Mouse (Mus musculus) embryonic facial prominence, embryonic 12.5 days (tissue): ENCODE data around the gene Pnpt1. TPM values are rescaled to one million over a fixed set of nuclear protein-coding genes. Genes with fewer than 3 reads are reported as not detected.

ENCODE experiments used
- ATAC-seq: fragments of 200-750 bp; cut with Nextera tagmentation; 2 replicates; pipeline ENCODE4 v1.8.0; 2017; ENCODE audit not compliant: insufficient number of reproducible peaks, insufficient read depth, low FRiP score, low TSS enrichment
- H3K27ac ChIP-seq: fragments of 300-500 bp; sonication (generic); 2 replicates; pipeline ENCODE4 v1.5.1; 2016; ENCODE audit warnings: mild to moderate bottlenecking
- H3K27me3 ChIP-seq: fragments of 300-500 bp; sonication (generic); 2 replicates; pipeline ENCODE4 v1.6.1; 2016; ENCODE audit warnings: mild to moderate bottlenecking, moderate library complexity
- H3K36me3 ChIP-seq: fragments of 300-500 bp; sonication (generic); 2 replicates; pipeline ENCODE4 v1.6.1; 2016; ENCODE audit warnings: mild to moderate bottlenecking
- H3K4me1 ChIP-seq: fragments of 300-500 bp; sonication (generic); 2 replicates; pipeline ENCODE4 v1.6.1; 2016
- H3K4me2 ChIP-seq: fragments of 300-500 bp; sonication (generic); replicated peaks from 2 replicates; pipeline ENCODE4 v1.6.1; 2016; ENCODE audit warnings: mild to moderate bottlenecking, moderate library complexity
- H3K4me3 ChIP-seq: fragments of 300-500 bp; sonication (generic); 2 replicates; pipeline ENCODE4 v1.5.1; 2016; ENCODE audit warnings: mild to moderate bottlenecking
- H3K9ac ChIP-seq: fragments of 300-500 bp; sonication (generic); 2 replicates; pipeline ENCODE4 v1.6.1; 2016; ENCODE audit warnings: mild to moderate bottlenecking, moderate library complexity
- H3K9me3 ChIP-seq: fragments of 300-500 bp; sonication (generic); 2 replicates; pipeline ENCODE4 v1.6.1; 2016; ENCODE audit warnings: mild to moderate bottlenecking, moderate library complexity
- WGBS: fragments of 180-500 bp; shearing (Covaris S2); methylation state at CpG from one replicate; pipeline ENCODE4 v1.1.7; 2016; 5-methylcytosine and 5-hydroxymethylcytosine counted together
- polyA plus RNA-seq: library from polyadenylated mRNA; unstranded; fragments of >200 nt; fragmentation: Nextera tagmentation; extraction: Ambion mirVana; gene quantifications from 2 replicates; pipeline ENCODE4 v1.2.1, GENCODE M21; 2016

Gene Pnpt1
- polyA plus RNA-seq, 1 experiment from 2014 or later = 44.3 TPM

DNA sequence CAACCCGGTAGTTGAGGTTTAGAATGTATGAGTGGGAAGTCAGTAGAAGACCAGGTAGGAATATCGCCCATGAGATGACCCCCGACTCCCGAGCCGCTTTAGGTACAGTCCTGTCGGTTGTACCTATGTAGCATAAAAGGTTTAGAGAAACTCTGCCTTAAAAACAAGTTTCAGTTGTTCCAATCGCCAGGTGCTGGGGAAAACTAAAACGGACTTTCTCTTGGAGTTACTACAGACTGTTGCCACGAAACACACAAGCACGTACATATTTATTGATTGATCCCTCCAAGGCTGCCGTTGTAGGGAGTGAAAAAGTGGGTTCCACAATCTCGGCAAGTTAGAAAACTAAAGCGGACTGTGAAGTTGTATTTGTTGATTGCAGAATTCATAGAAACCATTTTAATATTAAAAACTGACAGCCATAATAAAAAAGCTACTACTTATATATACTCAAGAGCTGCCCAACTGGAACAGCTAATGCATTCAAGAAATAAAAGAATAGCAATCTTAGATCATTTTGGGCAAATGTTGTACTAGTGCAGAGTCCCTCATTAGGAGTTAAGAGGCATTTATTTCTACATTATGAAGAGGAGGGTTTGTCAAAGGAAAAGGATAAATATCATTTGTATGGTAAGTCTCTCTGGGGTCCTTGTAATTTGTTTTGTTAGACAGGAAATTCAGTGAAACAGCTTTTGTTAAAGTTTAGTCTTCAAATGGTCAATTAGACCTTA is 43.3 kb downstream of the Pnpt1 start:
- H3K36me3 ChIP-seq = no peaks in the 10 kb centered on the region
- H3K9ac ChIP-seq = peak overlapping the region; percentile 96
- H3K27ac ChIP-seq = peak overlapping the region; percentile 97
- peak overlapping the region; percentile 92 for H3K4me3 ChIP-seq
- H3K4me2 ChIP-seq = peak overlapping the region; percentile 74
- 0 out of 2 replicates have a peak, but pooled peaks cover 7% of the 10 kb centered on the region for H3K4me1 ChIP-seq
- no peaks in the 10 kb centered on the region for H3K9me3 ChIP-seq
- H3K27me3 ChIP-seq = no peaks in the 10 kb centered on the region
- WGBS = 6% methylated on average over 13 of the region's 13 CpGs
- 0 out of 2 replicates have a peak, but pooled peaks have one; percentile 0 for ATAC-seq

- H3K9ac ChIP-seq = no peak overlapping the region
- H3K4me2 ChIP-seq = no peak overlapping the region
- ATAC-seq = no peak
- WGBS = 89% methylated on average over 1 of the region's 1 CpGs
- no peak overlapping the region for H3K27ac ChIP-seq
- H3K4me3 ChIP-seq = no peak overlapping the region
- H3K4me1 ChIP-seq = no peaks in the 10 kb centered on the region
- H3K27me3 ChIP-seq = no peaks in the 10 kb centered on the region
- H3K36me3 ChIP-seq = 0 out of 2 replicates have a peak, but pooled peaks cover 9% of the 10 kb centered on the region
- no peaks in the 10 kb centered on the region for H3K9me3 ChIP-seq
Observed at GRCm38 (mm10) chr11:29179319-29179718, 48.8 kb downstream of the Pnpt1 start.

DNA sequence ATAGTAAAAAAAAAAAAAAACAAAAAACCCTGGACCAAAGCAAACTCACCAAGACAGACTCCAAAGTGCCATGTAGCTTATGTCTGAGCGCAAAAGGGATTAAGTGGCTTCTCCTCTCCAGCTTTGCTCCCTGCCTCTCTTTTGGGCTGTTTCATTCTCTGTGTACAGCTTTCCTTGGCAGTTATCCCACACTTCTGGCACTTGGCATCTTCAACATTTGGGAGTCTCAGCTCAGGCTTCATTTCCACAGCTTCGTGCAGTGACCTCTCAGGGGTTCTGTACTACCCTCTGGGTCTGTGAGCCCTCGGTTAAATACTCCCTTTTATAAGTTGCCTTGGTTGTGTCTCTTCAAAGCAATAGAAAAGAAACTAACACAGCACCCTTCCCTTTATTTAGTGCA is 50.1 kb downstream of the Pnpt1 start:
- no peak overlapping the region for H3K9ac ChIP-seq
- no peak overlapping the region for H3K27ac ChIP-seq
- H3K4me3 ChIP-seq = no peak overlapping the region
- H3K9me3 ChIP-seq = no peaks in the 10 kb centered on the region
- no peak overlapping the region for H3K4me2 ChIP-seq
- no peaks in the 10 kb centered on the region for H3K4me1 ChIP-seq
- peaks cover 20% of the 10 kb centered on the region for H3K36me3 ChIP-seq
- WGBS = 90% methylated on average over 3 of the region's 3 CpGs
- H3K27me3 ChIP-seq = no peaks in the 10 kb centered on the region
- no peak for ATAC-seq

- Histone ChIP-seq H3K36me3 (peaks cover 28% of the 10 kb centered on the region), H3K4me1 (no peaks in the 10 kb centered on the region), H3K9ac (no peak overlapping the region), H3K27me3 (no peaks in the 10 kb centered on the region), H3K4me2 (no peak overlapping the region), H3K27ac (no peak overlapping the region), H3K9me3 (no peaks in the 10 kb centered on the region), H3K4me3 (no peak overlapping the region)
- ATAC-seq = no peak
- 93% methylated on average over 5 of the region's 5 CpGs for WGBS
Observed at GRCm38 (mm10) chr11:29181751-29182150, 51.2 kb downstream of the Pnpt1 start.

GRCm38 (mm10) chr11:29188981-29189380 is 58.4 kb downstream of the Pnpt1 start:
- 89% methylated on average over 2 of the region's 2 CpGs for WGBS
- ATAC-seq = no peak
- Histone ChIP-seq H3K4me1 (no peaks in the 10 kb centered on the region), H3K9ac (no peak overlapping the region), H3K4me3 (no peak overlapping the region), H3K9me3 (no peaks in the 10 kb centered on the region), H3K27ac (no peak overlapping the region), H3K4me2 (no peak overlapping the region), H3K36me3 (peaks cover 38% of the 10 kb centered on the region), H3K27me3 (no peaks in the 10 kb centered on the region)

DNA sequence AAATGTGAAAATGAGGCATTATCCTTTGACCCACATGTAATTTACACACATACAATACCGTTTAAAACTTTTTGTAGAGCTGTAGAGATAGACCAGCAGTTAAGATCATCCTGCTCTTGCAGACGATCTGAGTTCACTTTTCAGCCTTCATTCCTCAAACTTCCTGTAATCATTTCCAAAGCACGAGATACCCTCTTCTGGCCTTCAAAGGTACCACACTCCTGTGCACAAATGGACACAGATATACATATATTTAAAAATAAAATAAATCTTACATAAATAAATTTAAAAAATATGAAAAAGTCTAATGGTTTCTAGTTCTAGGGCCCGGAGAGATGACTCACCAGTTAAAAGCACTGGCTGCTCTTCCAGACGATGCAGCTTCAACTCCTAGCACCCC is 73.1 kb downstream of the Pnpt1 start:
- H3K36me3 ChIP-seq = peaks cover 25% of the 10 kb centered on the region
- H3K4me2 ChIP-seq = no peak overlapping the region
- WGBS = 84% methylated on average over 5 of the region's 5 CpGs
- no peaks in the 10 kb centered on the region for H3K4me1 ChIP-seq
- no peak for ATAC-seq
- no peak overlapping the region for H3K9ac ChIP-seq
- H3K27ac ChIP-seq = no peak overlapping the region
- no peaks in the 10 kb centered on the region for H3K9me3 ChIP-seq
- no peak overlapping the region for H3K4me3 ChIP-seq
- H3K27me3 ChIP-seq = no peaks in the 10 kb centered on the region

- 93% methylated on average over 2 of the region's 2 CpGs for WGBS
- no peak for ATAC-seq
- H3K36me3 ChIP-seq = peaks cover 25% of the 10 kb centered on the region
Observed at GRCm38 (mm10) chr11:29209774-29210173, 79.2 kb downstream of the Pnpt1 start.

More at GRCm38 (mm10) chr11:29209774-29210173, 79.2 kb downstream of the Pnpt1 start:
- Histone ChIP-seq H3K27me3 (no peaks in the 10 kb centered on the region), H3K4me2 (no peak overlapping the region), H3K4me1 (no peaks in the 10 kb centered on the region), H3K4me3 (no peak overlapping the region), H3K9ac (no peak overlapping the region), H3K27ac (no peak overlapping the region), H3K9me3 (no peaks in the 10 kb centered on the region)

Other genes with a start within 250 kb of the Pnpt1 start
- gene Ppp4r3b, start 42.1 kb downstream of the Pnpt1 start, polyA plus RNA-seq = 100 and 112 TPM in 2 replicates
- gene Cfap36, start 116.7 kb downstream of the Pnpt1 start, polyA plus RNA-seq = 62.0 and 65.2 TPM in 2 replicates
- gene Ccdc88a, start 242.9 kb downstream of the Pnpt1 start, polyA plus RNA-seq = 63.2 and 64.8 TPM in 2 replicates